Mouse (Mus musculus) frontal cortex, postnatal 25 days (tissue): Measurements from ENCODE around the gene Psen2.

ENCODE experiments used
- DNase-seq, 2 experiments: peaks; one replicate each; pipeline ENCODE4 v3.0.0; 2022; ENCODE audit warnings: low spot score in 2 of 2

Psen2 gene

DNA sequence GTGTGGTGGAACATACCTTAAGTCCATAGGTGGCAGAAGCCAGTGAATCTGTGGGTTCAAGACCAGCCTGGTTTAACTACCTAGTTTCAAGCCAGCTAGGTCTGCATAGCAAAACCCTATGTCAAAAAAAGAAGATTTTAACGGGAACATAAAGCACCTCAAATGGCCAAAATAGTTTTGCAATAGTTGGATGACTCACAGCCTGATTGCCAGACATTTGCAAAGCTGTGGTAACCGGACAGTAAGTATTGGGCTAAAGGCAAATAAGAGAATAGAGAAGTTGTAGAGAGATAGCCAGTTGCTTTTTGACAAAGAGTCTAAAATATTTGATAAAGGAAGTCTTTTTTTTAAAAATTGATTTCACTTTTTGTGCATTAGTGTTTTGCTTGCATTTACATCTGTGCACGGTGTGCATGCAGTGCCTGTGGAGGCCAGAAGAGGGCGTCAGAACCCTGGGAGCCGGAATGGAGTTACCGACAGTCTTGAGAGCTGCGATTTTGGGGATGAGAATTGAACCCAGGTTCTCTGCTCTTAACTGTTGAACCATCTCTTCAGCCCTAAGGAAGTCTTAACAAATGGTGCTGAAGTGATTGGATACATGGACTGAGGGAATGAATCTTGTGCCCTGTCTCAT is at the start of gene Psen2:
Psen2 (minus strand) TSS at position 75 of the 634 bp plus-strand sequence.
- DNase-seq: no peak

DNA sequence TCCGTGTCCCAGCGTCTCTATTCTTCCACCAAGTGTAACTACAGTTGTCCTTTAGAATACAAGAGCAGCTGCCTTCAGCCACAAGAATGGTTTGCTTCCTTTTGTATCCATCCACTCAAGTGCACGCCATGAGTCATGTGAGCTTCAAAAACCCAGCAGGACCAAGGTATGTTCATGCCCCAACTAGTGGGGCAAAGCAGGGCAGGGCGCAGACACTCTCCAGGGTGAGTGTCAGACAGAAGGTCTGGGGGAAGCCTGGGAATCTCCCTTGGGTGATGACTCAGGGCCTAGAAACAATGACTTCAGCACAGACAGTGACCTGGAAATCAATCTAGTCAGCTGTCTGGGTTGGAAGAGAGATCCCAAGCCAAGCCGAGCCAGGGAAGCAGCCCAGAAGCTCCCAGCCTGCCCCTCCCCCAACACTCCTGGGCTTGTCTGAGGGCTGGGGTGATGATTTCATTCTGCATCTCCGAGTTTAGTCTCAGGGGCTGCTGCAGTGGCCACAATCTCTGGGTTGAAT is 49.6 kb upstream of the Psen2 start:
- no peak for DNase-seq

GRCm38 (mm10) chr1:180312286-180312685 is 49.0 kb upstream of the Psen2 start:
- no peak for DNase-seq

- no peak for DNase-seq
Measured at GRCm38 (mm10) chr1:180308897-180309296, 45.7 kb upstream of the Psen2 start.

GRCm38 (mm10) chr1:180307661-180308060 is 44.4 kb upstream of the Psen2 start:
- DNase-seq: no peak

DNA sequence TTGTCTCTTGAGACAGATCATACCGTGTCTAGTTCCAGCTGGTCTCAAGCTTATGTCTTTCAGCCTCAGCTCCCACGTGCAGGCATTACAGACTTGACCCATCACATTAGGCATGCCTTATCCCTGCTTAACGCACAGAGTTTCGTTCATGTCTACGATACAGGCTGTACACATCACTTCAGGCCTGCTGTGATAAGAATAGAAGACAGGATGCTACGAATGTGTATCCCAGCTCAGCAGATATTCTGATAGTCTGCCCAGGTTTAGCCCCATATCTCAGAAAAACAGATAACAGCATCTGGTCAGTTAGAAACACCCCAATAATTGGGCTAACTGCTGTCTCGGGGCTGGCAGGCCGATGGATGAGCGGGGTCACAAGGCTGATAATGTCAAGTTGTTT is 43.7 kb upstream of the Psen2 start:
- no peak for DNase-seq

DNA sequence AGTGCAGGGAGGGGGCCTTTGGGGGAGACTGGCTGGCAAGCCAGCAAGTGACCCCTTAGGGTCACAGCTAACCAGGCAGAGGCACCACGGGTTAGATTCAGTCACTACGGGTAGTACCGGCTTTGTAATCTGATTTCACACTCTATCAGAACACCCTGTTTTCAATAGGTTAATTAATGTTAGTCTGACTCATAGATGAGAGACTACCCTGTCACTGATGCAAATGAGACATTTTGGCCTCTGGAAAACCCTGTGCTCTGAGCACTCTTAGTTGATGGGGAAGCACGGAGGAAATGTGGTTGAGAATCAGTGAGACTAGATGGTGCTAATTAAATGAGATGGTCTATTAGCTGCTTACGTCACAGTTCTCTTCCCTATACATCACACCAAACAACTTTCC is 40.4 kb upstream of the Psen2 start:
- no peak for DNase-seq

DNA sequence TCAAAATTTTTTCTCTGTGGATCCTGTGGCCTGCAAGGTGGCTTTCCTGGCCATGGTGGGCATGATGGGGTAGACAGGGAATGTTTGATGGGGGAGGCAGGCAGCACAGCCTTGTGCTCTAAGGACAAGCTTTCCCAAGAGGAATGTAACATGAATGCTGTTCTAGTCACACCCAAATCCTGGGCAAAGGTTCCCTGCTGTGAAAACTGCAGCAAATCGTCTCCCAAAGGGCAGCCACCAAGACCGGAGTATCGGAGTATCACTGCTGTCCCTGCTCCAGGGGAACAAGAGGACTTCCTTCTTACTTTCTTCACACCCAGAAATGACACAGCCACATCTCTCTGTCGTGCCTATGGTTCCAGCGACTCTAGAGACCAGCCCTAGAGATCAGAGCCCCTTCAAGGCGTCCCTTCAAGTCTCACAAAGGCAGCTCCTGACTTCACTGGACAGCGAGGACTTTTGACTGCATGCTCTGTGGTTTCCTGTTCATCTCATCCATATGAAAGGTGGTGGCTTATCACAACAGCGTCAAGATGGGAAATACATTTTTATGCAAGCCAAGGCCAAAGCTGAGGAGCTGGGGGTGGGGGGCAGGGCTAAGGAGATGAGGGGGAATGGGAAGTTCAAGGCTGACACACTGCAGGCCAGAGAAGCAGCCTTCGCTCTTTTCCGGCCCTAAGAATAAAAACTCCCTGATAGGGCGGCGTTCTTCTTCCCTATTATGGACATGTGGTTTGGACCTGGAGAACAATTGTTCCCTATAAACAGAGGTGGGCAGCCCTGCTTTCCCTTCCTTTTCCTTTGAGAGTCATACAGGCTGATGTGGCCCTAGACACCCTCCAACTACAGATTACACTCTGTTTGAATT is 39.2 kb upstream of the Psen2 start:
- DNase-seq: no peak

GRCm38 (mm10) chr1:180300997-180301396 is 37.8 kb upstream of the Psen2 start:
- DNase-seq: no peak

- no peak for DNase-seq
Measured at GRCm38 (mm10) chr1:180300292-180300691, 37.1 kb upstream of the Psen2 start.

GRCm38 (mm10) chr1:180299697-180300096 is 36.5 kb upstream of the Psen2 start:
- no peak for DNase-seq

- no peak for DNase-seq
Measured at GRCm38 (mm10) chr1:180296088-180296487, 32.9 kb upstream of the Psen2 start.

DNA sequence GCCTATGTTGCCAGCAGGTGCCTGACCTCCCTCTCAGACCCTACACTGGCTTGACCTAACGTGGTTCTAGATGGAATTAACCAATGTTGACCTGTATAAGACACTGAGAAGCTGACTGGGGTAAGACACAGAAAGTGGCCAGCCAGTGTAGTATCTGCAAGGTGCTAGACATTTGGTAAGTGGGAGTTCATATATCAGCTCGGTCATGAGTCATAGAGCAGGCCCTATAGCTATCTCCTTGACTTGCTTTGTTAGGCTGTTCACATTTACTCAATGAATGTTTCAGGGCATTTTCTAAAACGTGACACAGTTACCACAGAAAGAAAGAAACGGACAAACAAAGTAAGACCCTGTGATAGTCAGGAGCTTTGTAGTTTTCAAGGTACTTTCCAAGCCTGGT is 27.1 kb upstream of the Psen2 start:
- no peak for DNase-seq

DNA sequence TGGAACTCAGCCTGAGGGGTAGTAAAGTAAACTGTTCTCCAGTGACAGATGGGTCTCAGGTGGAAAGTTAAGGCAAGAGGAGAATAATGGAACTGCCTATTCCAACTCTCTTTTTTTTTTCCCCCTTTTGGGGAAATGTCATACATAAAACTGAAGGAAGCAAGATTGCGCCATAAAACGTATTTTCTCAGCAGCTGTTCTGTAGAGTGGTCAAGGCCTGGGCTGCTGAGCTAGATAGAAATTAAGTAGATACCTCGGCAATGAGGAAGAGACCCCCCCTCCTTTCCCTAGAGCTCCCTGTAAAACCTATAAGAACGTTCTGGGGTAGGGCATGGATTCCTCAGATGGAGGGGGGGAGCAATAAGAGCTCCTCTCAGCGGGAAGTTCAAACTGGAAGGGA is 26.6 kb upstream of the Psen2 start:
- DNase-seq: no peak

- DNase-seq: no peak
Measured at GRCm38 (mm10) chr1:180288872-180289468, 25.7 kb upstream of the Psen2 start.

DNA sequence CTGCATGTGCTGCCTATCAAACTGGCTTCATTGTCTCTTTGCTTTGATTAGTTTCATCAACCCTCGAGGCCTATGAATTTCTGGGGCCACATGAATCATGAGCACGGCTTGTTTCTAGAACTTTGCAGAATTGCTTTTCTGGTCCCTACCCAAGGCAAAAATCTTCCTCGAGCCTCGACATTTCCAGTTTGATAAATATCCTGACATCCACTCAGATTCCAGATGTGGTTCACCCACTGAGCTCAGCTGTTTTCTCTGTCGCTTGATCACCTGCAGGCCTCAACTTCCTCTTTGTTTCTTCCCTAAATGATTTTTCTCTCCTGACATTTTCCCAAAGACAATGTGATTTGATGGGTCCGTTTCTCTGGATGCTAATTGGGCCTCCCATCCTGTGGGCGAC is 25.0 kb upstream of the Psen2 start:
- DNase-seq: no peak

GRCm38 (mm10) chr1:180286081-180286831 is 23.0 kb upstream of the Psen2 start:
- no peak for DNase-seq

DNA sequence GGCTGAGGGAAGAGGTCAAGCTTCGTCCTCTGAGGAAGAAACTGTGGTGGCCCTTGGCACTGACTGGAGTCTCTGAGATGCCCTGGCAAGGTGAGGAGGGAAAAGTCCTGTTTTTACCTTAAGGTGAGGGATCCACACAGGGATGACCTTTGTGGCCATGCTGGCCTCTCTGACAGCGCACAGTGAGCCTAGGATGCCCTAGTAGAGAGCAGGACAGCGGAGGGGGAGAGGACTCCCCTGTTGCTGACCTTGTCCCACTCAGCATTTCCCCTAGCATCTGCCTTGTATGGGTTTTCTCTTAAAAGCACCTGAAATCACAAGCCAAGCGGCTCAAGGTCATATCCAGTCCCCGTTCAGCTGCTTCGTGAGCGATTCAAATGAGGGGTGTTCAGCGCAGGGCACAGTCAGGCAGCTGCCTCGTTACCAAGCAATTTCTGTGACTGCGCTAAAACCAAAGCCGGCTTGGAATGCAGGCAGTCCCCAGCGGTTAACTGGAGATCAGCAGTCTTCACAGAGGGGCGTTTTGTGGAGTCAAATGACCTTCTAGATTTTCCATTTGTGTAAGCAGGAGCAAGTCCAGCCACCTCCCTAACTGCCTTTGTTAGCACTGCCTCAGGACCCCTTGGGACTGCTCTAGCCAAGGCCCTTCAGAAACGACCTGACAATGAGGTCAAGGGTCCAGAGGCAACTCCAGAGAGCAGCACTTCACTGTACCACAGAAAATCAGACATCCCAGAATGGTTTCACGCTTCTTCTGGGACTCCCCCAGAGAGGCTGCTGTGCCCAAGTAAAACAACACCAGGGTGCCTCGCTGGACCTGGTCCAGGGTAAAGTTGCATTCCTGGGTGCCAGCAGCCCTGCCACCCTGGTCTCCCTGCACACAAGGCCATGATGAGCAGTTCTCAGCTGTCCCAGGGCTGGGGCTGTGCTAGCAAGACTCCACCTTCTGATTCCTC is 20.9 kb upstream of the Psen2 start:
- no peak for DNase-seq

DNA sequence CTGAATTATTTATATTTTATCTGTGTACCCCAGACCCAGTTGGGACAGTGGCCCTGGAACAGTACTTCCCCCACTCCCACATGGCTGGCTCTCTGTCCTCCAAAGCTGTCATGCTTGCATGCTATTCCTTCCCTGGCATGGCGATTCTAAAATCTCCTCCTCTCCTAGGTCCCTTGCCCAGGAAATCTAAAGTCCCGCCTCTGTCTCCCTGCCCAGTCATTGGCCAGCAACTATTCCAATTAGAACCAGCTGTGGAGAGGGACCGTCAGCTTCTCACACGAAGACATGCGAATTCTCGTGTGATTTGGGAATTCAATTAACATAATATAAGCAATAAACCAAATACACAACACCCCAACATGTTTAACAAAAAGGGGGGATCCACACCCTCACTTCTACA is 19.3 kb upstream of the Psen2 start:
- DNase-seq: no peak

GRCm38 (mm10) chr1:180279648-180280047 is 16.4 kb upstream of the Psen2 start:
- no peak for DNase-seq

DNA sequence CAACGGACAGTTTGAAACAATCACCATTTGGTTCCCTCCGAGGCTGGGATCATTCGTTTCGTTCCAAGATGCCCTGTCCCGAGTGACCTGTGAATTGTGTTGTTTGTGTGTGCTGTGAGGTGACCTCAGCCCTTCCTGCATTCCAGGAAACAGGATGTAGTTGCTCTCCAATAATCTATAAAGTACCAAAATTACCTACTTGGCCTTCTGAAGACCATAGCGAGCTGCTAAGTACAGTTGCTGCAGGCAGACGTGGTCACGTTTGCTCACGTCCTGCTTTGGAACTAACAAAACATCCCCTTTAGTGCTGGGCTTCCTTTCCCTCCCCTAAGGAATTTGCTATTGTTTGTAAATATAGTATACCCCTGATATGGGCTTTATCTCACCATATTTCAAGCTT is 14.3 kb upstream of the Psen2 start:
- DNase-seq: no peak
